Mouse (Mus musculus) WW6 (cell line): ENCODE measurements around the gene Acadm.

ENCODE experiments used
- DNase-seq: peaks from one replicate; pipeline ENCODE4 v3.0.0-alpha.2; 2013; ENCODE audit warnings: low read depth, low spot score

Acadm gene

DNA sequence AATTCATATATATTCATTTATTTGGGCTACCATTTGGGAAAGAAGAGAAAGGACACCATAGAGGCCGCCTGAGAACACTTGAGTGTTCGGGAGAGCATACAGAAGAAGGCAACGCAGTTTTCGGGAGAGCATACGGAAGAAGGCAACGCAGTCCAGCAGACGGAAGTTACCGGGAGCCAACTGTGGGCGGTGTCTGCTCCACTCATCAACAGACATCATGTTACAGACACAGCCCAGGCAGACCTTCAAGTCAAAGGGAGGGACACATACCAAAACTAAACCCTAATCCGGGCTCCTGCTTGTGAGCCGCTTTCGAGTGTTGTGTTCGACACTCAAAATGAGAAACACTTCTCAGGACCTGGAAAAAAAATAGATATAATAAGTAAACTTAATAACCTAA, 2.8 kb downstream of the Acadm start:
- DNase-seq = no peak

- DNase-seq = no peak
These were observed 3.9 kb downstream of the Acadm start for GRCm38 (mm10) chr3:153940486-153940885.

GRCm38 (mm10) chr3:153940021-153940420, 4.4 kb downstream of the Acadm start:
- DNase-seq = no peak

DNA sequence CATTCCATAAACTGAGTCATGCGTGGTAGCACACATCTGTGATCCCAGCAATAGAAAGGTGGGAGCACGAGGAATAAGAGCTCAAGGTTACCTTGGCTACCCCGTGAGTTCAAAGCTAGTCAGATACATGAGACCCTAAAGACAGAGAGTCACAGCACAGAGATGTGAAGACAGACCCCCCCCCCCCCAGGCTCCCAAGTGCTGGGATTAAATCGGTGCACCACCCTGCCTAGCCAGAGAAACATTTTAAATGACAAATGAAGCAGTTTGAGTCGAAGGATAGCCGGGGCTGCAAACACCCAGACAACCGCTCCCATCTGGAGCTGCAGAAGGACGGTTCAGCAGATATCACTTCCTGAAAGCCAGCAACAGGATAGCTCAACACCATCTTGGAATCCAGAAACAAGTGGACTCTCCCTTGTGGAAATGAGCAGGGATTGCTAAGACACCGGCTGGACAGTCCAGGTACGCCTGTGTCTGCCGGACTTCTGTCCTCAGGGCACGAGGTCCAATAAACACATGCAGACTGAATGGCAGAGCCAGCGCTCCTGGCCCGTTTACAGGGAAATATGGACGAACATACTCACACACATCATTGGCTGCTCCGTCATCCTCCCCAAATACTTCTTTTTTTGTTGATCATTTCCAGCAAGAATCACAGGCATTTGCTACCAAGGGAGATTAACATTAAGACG, 7.2 kb downstream of the Acadm start:
- no peak for DNase-seq

- no peak for DNase-seq
These were observed 8.6 kb downstream of the Acadm start for GRCm38 (mm10) chr3:153935878-153936277.

GRCm38 (mm10) chr3:153932461-153932860, 12.0 kb downstream of the Acadm start:
- no peak for DNase-seq

GRCm38 (mm10) chr3:153929526-153929925, 14.9 kb downstream of the Acadm start:
- no peak for DNase-seq

- no peak for DNase-seq
These were observed 18.1 kb downstream of the Acadm start for GRCm38 (mm10) chr3:153926333-153926732.

GRCm38 (mm10) chr3:153921147-153921910, 23.1 kb downstream of the Acadm start:
- no peak for DNase-seq

DNA sequence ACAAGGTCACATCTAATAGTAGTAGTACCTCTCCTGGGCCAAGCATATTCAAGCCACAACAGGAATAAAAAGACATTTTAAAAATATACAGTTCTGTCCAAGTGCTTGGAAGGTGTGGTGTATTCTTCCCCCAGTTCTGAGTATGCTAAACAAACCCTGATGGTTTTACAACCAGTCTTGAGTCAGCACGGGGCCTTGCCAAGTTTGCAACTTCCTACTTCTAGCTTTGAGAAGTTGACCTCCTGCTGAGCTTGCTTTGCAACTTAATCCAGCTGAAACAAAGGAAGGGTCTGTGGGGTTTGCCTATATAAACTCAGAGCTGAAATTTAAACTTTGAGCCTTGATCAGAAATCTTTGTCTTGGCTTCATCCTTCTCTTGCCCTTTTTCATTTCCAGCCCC, 27.2 kb downstream of the Acadm start:
- no peak for DNase-seq

DNA sequence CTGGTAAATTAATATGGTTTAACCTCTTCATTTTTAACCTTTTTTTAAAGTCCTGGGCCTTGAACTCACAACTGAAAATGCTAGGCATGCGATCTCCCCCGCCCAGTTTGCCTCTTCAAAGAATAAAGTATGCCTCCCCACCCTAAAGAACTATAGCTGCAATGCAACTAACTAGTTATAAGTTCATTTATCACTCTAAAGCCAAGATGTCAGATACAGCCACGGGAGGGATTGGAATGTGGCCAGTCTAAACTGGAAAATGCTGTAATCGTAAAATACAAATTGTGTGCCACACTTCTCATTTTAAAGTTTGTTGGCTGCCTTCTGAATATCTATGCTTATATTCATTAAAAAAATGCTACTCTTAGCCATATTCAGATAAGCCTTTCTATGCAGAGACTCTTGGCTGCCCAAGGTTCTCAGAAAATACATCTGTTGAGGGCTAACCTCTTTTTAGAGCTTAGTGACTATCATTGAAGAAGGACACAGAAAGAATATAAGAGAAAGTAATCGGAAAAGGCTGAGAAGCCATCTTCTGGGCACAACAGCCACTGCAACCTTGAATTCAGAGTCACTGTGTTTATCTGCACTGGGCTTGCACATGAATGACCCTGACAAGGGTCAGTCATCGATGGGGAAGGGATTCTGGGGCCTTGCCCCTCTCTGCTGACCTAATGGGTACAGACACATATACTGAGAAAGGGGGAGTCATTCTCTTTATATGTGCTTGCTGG, 30.8 kb downstream of the Acadm start:
- DNase-seq = no peak

- DNase-seq = no peak
These were observed 31.6 kb downstream of the Acadm start, which contains the start of gene Rabggtb for GRCm38 (mm10) chr3:153912546-153913509. Gene Rabggtb (minus strand): TSS chr3:153913009.

DNA sequence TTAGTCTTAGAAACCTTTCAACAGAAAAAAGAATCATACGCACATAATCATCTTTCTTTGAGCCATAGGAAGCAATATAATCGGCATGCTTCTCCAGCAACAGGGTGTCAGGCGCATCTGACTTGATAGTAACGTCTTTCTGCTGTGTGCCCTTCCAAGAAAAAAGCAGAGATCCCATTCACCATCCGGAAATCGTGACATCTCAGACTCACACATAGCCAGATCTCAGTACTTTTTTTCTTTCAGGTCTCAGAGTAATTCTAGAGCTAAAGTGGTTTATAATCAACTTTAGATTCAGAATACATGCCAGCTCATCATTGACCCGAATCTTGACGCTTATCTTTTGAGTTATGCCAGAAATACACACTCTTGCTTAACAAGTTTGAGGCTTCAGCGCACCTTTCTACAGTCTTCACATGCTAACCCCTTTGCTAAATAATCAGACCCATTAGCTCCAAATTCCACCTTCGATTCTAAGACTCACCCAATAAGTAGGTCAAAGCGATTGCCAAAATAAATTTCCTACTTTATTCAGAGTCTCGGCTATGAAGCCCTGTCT, 32.5 kb downstream of the Acadm start:
- no peak for DNase-seq

DNA sequence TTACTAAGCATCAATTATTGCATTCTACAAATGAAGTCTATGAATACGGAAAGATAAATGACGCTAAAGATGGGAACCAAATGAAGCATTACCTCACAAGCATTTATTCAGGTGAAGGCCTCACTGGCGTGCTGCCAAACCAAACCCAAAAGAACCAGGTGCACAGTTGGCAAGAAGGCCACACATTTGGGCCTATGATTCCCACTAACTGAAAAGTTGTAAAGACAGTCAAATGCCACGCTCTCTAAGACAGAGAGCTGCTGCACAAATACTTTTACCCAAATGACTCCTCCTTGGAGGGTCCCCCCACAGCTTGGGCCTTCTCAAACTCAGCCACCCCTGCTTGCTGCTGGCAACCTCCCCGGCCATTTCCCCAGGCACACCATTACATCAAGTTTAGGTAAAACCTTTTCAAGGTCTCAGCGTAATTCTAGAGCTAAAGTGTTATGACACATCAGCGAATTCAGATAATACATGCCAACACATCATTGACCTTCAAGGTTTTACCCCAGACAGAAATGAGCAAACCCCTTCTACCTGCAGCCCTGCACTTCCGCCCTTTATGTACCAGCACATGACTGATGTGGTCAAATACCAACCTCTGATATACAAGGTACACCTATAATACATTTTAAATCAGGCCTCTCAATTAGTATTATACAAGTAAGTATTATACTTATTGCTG, 33.1 kb downstream of the Acadm start:
- no peak for DNase-seq

DNA sequence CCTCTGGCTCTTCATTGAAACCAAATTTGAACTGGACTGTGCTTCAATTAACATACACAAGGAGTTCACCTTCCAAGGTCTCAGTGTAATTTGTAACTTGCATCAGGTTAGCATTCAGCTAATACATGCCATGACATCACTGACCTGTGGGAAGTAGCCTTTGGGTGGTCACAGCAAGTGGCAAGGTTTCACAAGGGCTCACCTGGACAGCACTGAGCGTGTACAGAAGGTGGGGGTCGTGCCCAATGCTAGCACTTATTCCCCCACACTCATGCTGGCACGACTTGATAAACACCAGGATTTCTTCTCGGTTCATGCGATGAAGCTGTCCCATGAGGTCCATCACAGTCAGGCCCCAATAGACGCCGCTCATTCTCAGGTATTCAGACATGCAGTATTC, 33.9 kb downstream of the Acadm start:
- no peak for DNase-seq

DNA sequence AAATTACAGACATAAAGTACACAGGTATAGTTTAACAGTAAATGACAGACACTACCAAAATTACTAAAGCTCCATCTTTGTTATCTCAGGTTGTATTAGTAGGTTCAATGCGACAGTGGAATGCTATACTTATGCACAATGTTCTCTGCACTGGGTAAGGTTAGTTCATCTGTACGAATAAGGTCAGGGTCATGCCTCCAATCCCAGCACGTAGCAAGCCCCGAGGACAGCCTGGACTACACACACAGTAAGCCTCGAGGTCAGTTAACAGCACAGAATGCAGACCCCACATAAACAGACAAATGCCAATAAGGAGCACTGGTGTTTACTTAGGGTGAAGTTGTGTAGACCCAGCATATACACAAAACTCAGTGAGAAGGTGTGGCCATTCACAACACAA, 35.5 kb downstream of the Acadm start:
- no peak for DNase-seq

DNA sequence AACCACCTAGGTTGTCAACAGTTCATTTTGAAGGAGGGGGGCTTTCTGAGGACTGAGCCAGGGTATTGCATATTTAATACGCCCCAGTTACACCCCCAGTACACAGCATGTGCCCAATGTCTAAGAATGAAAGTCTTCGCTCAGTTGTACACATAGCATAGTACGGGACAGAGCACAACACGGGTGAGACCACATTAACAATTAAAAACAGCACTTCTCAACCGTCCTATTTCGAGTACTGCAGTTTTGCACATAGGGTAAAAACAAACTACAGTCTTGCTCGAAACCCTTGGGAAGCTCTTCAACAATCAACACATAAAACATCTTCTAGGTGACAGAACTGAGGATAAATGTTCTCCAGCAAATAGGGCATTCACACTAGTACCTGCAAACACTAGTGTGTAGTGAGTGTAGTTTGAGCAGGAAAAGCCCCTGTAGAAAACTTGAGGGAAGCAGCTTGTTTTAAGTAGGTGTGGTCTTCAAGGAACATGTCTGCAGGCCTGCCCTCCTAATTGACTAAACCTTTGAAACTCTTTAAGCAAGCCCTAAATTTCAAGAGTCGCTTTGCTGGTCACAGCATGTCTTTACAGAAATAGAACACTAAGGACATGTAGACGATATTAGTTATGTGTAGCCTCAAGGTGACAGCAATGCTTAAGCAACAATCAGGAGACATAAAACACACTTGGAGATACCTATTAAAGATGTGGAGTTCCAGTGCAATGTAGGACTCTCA, 38.1 kb downstream of the Acadm start, which contains the start of gene Msh4:
Msh4 (minus strand) TSS at position 3 of the 736 bp plus-strand sequence.
- no peak for DNase-seq

- DNase-seq = peak; percentile 86
These were observed 38.9 kb downstream of the Acadm start for GRCm38 (mm10) chr3:153905251-153906135.

DNA sequence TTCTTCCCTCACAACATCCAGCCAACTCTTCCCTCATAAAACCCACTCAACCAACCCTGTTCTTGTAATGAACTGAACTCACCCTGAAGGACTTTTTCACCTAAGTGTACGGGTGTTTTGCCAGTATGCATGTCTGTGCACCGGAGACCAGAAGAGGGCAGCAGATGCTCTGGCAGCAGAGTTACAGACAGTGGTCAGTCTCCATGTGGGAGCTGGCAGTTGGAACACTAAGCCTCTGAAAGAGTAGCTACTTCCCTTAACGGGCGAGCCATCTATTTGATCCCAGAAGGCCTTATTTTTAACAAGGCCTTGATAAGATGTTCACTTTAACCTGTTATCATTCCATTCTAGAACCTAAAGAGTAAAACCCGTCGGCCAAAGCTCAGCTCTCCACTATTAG, 39.8 kb downstream of the Acadm start:
- no peak for DNase-seq
